Mouse (Mus musculus): ENCODE measurements around the gene Mob3b.

Gene Mob3b

DNA sequence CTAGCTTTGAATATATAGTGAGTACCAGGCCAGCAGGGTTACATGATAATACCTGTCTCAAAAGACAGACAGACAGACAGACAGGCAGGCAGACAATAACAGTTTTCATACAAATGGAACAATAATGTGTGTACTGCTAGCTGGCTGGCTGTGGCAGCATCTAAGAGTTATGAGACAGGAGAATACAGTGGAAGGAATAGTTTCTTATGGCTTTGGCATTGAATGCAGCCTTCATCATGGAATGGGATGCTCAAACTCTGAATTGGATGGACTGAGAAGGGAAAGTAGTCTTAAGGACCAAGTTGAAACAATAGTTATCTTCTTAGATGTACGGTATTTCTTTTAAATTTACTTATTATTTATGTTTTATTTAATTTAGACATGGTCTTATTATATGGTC is 258.0 kb downstream of the Mob3b start:
- no peak for DNase-seq (ENCODE audit: low spot score in 2 of 2)

Measured in spleen, postnatal 36 days (tissue).